10 mouse cellular contexts compared by ENCODE assay signal in the genomic region with DNA sequence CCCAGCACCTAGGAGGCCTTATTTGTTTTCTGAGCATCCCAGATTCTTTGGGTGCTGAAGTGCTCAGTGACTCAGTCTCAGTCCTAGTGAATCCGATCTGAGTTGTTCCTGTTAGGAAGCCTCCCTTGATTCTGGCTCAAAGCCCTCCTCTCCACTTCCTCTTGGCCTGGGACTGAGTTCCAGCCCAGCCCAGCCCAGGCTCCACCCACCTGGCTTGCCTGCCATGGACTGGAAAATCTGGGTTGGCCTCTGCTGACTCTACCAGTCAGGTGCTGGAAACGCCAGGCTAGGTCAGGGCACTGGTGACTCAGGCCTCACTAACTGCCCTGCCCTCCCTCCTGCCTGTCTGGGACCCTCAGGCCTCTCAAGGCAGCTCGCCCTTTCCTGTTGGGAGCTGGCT. TPM values are rescaled to one million over a fixed set of nuclear protein-coding genes. Genes with fewer than 3 reads are reported as not detected.
A peak's percentile ranks its signal among the peaks of the same experiment; 100 is the strongest.
DNase-seq lines count a peak whose midpoint lies in the region; ATAC-seq and TF ChIP-seq lines count a peak whose summit lies in the region.
"Had no signal": no experiment of that assay in that cellular context is flagged by ENCODE, and none has a peak within 500 bp of the region (broad histone marks: within the 10 kb centered on the region; RNA-seq: fewer than 3 reads in every experiment).

No protein-coding gene starts in this region.

- 0 out of 2 replicates have a peak, but pooled peaks cover 3% of the 10 kb centered on the region for H3K4me1 ChIP-seq in kidney, embryonic 14.5 days (ENCODE audit: control insufficient read depth, insufficient read depth, low read length)
- H3K4me1 ChIP-seq in kidney, embryonic 15.5 days = peaks cover 9% of the 10 kb centered on the region
- peaks cover 12% of the 10 kb centered on the region for H3K4me1 ChIP-seq in hindbrain, embryonic 10.5 days (replicated peaks)

- H3K9ac ChIP-seq in kidney, embryonic 14.5 days (ENCODE audit: low read depth, low read length) = no peak overlapping the region
- H3K9ac ChIP-seq in kidney, embryonic 15.5 days = no peak overlapping the region
- H3K9ac ChIP-seq: embryonic facial prominence, embryonic 15.5 days; liver, embryonic 14.5 days had no signal

- 66% methylated on average over 3 of the region's 3 CpGs for WGBS in kidney, embryonic 14.5 days
- 53% methylated on average over 3 of the region's 3 CpGs for WGBS in kidney, embryonic 15.5 days
- WGBS in hindbrain, embryonic 10.5 days = 81% methylated on average over 3 of the region's 3 CpGs

- H3K36me3 ChIP-seq in kidney, embryonic 14.5 days (ENCODE audit: control insufficient read depth, insufficient read depth, low read length) = peaks cover 85% of the 10 kb centered on the region
- peaks cover 85% of the 10 kb centered on the region for H3K36me3 ChIP-seq in kidney, embryonic 15.5 days
- peaks cover 3% of the 10 kb centered on the region for H3K36me3 ChIP-seq in myocyte (ENCODE audit: control insufficient read depth, insufficient read depth)
- peaks cover 100% of the 10 kb centered on the region for H3K36me3 ChIP-seq in hindbrain, embryonic 10.5 days

- ATAC-seq in kidney, embryonic 14.5 days (ENCODE audit: low FRiP score, low TSS enrichment) = no peak
- peak; percentile 44 for ATAC-seq in kidney, embryonic 15.5 days (replicated peaks; ENCODE audit: low FRiP score)

- no peak overlapping the region for H3K4me3 ChIP-seq in kidney, embryonic 14.5 days (ENCODE audit: low read length)
- H3K4me3 ChIP-seq in kidney, embryonic 15.5 days (replicated peaks) = no peak overlapping the region
- no peak overlapping the region for H3K4me3 ChIP-seq in myocyte
- no peak overlapping the region for H3K4me3 ChIP-seq in hindbrain, embryonic 10.5 days
- H3K4me3 ChIP-seq: embryonic facial prominence, embryonic 15.5 days had no signal

- peak; percentile 93 for DNase-seq in kidney, adult 11 months
- DNase-seq in adrenal gland, postnatal 25 days = peak; percentile 80
- DNase-seq in gastrocnemius, postnatal 4 days (ENCODE audit: low spot score in 2 of 2) = peak; percentile 64 to 83
- DNase-seq in hindbrain, embryonic 10.5 days (ENCODE audit: low spot score) = no peak
- no peak for DNase-seq in natural killer cell, adult 2 months (ENCODE audit: low spot score in 2 of 2)

- peaks cover 23% of the 10 kb centered on the region for H3K79me2 ChIP-seq in myocyte (ENCODE audit: control insufficient read depth, insufficient read depth)

- H3K9me3 ChIP-seq in kidney, embryonic 14.5 days (ENCODE audit: control insufficient read depth, low read length) = no peaks in the 10 kb centered on the region
- H3K9me3 ChIP-seq in kidney, embryonic 15.5 days (replicated peaks) = no peaks in the 10 kb centered on the region
- H3K9me3 ChIP-seq in hindbrain, embryonic 10.5 days = no peaks in the 10 kb centered on the region
- H3K9me3 ChIP-seq: embryonic facial prominence, embryonic 15.5 days had no signal

- H3K27ac ChIP-seq in kidney, embryonic 14.5 days (ENCODE audit: low read depth, low read length) = no peak overlapping the region
- H3K27ac ChIP-seq in kidney, embryonic 15.5 days = peak overlapping the region; percentile 5; the same call in 1 of the 2 replicates
- H3K27ac ChIP-seq in hindbrain, embryonic 10.5 days = no peak overlapping the region
- H3K27ac ChIP-seq: embryonic facial prominence, embryonic 15.5 days; liver, embryonic 14.5 days had no signal

- TF ChIP-seq POLR2A in myocyte (IDR thresholded peaks at IDR 0.05; ENCODE audit: insufficient read length, low read depth) = peak; percentile 24

- no peak overlapping the region for H3ac ChIP-seq in myocyte (ENCODE audit: control insufficient read depth, insufficient read length)

- no peak overlapping the region for H3K4me2 ChIP-seq in kidney, embryonic 14.5 days (replicated peaks; ENCODE audit: low read depth, low read length)
- H3K4me2 ChIP-seq in kidney, embryonic 15.5 days = no peak overlapping the region
- peak overlapping the region; percentile 68 for H3K4me2 ChIP-seq in myocyte (ENCODE audit: low read depth)
- H3K4me2 ChIP-seq: embryonic facial prominence, embryonic 15.5 days had no signal

- H3K27me3 ChIP-seq in kidney, embryonic 14.5 days (ENCODE audit: control insufficient read depth, insufficient read depth, low read length) = no peaks in the 10 kb centered on the region
- H3K27me3 ChIP-seq in kidney, embryonic 15.5 days = no peaks in the 10 kb centered on the region
- no peaks in the 10 kb centered on the region for H3K27me3 ChIP-seq in myocyte (ENCODE audit: control insufficient read depth, insufficient read depth, insufficient read length)
- H3K27me3 ChIP-seq in hindbrain, embryonic 10.5 days (ENCODE audit: insufficient read depth, poor library complexity, severe bottlenecking) = no peaks in the 10 kb centered on the region
- H3K27me3 ChIP-seq: embryonic facial prominence, embryonic 15.5 days had no signal

TF ChIP-seq in myocyte, 11 proteins besides CTCF, POLR2A, EP300 and RAD21:
- TF ChIP-seq E2F4 (IDR thresholded peaks at IDR 0.05; ENCODE audit: insufficient read depth) (no peak), MYOD1 (IDR thresholded peaks at IDR 0.05; ENCODE audit: control insufficient read depth in 1 of 3, insufficient read length in 2 of 3, low read depth in 2 of 3) (peak in 1 of 3 experiments; percentile 22), POLR2AphosphoS2 (IDR thresholded peaks at IDR 0.05; ENCODE audit: insufficient read length, low read depth) (no peak), MAX (IDR thresholded peaks at IDR 0.05; ENCODE audit: low read depth) (no peak)

RNA-seq across cellular contexts. Expression of gene Llgl1, which starts 8.1 kb away (rescaled TPM):
- 40.8 and 69.0 TPM in 2 replicates for polyA plus RNA-seq in kidney, embryonic 14.5 days (2014; fragmentation: Nextera tagmentation; extraction: Ambion mirVana)
- total RNA-seq in adrenal gland, postnatal 25 days (2021) = 25.6 and 28.6 TPM in 2 replicates
- total RNA-seq in gastrocnemius, postnatal 4 days (2021) = 10 to 100 TPM; 29.7 to 32.0 TPM
- polyA plus RNA-seq in kidney, embryonic 15.5 days (2015; fragmentation: Nextera tagmentation; extraction: Ambion mirVana) = 52.6 and 61.4 TPM in 2 replicates
- polyA plus RNA-seq in myocyte (2012; fragmentation: generic; extraction: Trizol) = 33.4 TPM
- 144 and 152 TPM in 2 replicates for polyA plus RNA-seq in hindbrain, embryonic 10.5 days (2016; fragmentation: Nextera tagmentation; extraction: Ambion mirVana)

RNA-seq across cellular contexts. Expression of gene Flii, which starts 19.4 kb away (rescaled TPM):
- polyA plus RNA-seq in kidney, embryonic 14.5 days (2014; fragmentation: Nextera tagmentation; extraction: Ambion mirVana) = 46.8 and 71.9 TPM in 2 replicates
- 167 and 175 TPM in 2 replicates for total RNA-seq in adrenal gland, postnatal 25 days (2021)
- 100 to 1,000 TPM; 104 to 113 TPM for total RNA-seq in gastrocnemius, postnatal 4 days (2021)
- 78.1 and 79.0 TPM in 2 replicates for polyA plus RNA-seq in kidney, embryonic 15.5 days (2015; fragmentation: Nextera tagmentation; extraction: Ambion mirVana)
- 247 TPM for polyA plus RNA-seq in myocyte (2012; fragmentation: generic; extraction: Trizol)
- polyA plus RNA-seq in hindbrain, embryonic 10.5 days (2016; fragmentation: Nextera tagmentation; extraction: Ambion mirVana) = 80.0 and 81.7 TPM in 2 replicates

RNA-seq across cellular contexts. Expression of gene Mief2, which starts 20.5 kb away (rescaled TPM):
- polyA plus RNA-seq in kidney, embryonic 14.5 days (2014; fragmentation: Nextera tagmentation; extraction: Ambion mirVana) = 9.8 and 17.0 TPM in 2 replicates
- total RNA-seq in adrenal gland, postnatal 25 days (2021) = 39.8 and 45.0 TPM in 2 replicates
- 10 to 100 TPM; 70.6 to 76.5 TPM for total RNA-seq in gastrocnemius, postnatal 4 days (2021)
- 15.7 TPM in 2 replicates for polyA plus RNA-seq in kidney, embryonic 15.5 days (2015; fragmentation: Nextera tagmentation; extraction: Ambion mirVana)
- 49.7 TPM for polyA plus RNA-seq in myocyte (2012; fragmentation: generic; extraction: Trizol)
- 14.8 and 16.9 TPM in 2 replicates for polyA plus RNA-seq in hindbrain, embryonic 10.5 days (2016; fragmentation: Nextera tagmentation; extraction: Ambion mirVana)

Comparison
In these comparisons a context has a peak if more than half of its experiments do, and no peak if none do; other contexts are left out.
1. DNase-seq: peak in kidney, adult 11 months (single experiment), adrenal gland, postnatal 25 days (single experiment) and gastrocnemius, postnatal 4 days (2 of 2); none in hindbrain, embryonic 10.5 days (single experiment) and natural killer cell, adult 2 months (0 of 2).